Mouse (Mus musculus): ENCODE measurements around the gene Mrpl34. TPM values are rescaled to one million over a fixed set of nuclear protein-coding genes. Genes with fewer than 3 reads are reported as not detected.

The Mrpl34 gene
- polyA plus RNA-seq, 1 experiment from 2014 or later = 199 TPM

- DNase-seq (no peak), ATAC-seq (ENCODE audit: low FRiP score, low TSS enrichment) (no peak)
- Histone ChIP-seq H3K27me3 (ENCODE audit: control insufficient read depth, insufficient read depth, low read length) (no peaks in the 10 kb centered on the region), H3K9ac (replicated peaks; ENCODE audit: low read length) (no peak overlapping the region), H3K4me2 (ENCODE audit: low read length) (no peak overlapping the region), H3K9me3 (ENCODE audit: control insufficient read depth, low read length) (no peaks in the 10 kb centered on the region), H3K4me1 (ENCODE audit: control insufficient read depth, insufficient read depth, low read length) (no peaks in the 10 kb centered on the region), H3K36me3 (ENCODE audit: control insufficient read depth, insufficient read depth, low read length) (peaks cover 18% of the 10 kb centered on the region), H3K27ac (replicated peaks; ENCODE audit: low read depth, low read length) (no peak overlapping the region), H3K4me3 (replicated peaks; ENCODE audit: low read depth, low read length) (no peak overlapping the region)
- 64% methylated on average over 11 of the region's 11 CpGs for WGBS
These were observed 31.7 kb downstream of the Mrpl34 start for GRCm38 (mm10) chr8:71496481-71496880.

DNA sequence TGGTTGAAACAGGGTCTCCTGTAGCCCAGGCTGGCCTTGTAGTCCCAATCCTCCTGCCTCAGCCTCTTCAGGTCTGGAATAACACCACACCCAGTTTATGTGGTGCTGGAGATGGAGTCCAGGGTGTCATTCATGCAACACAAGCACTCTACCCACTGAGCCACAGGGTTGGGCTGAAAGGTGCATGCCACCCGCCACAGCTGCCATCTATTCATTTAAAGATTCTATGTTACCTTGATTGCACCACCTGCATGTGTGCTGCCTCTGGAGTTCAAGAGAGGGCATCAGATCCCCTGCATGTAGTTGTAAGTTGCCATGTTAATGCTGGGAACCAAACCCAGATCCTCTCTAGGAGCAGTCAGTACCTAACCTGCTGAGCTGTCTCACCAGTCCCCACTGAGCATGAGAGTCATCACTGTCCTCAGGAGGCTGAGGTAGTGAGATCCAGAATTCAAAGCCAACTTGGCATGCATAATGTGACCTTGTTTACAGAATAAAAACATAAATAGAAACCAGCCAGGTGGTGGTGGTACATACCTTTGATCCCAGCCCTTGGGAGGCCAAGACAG lies 32.4 kb downstream of the Mrpl34 start:
- no peak for DNase-seq
- no peak overlapping the region for H3K27ac ChIP-seq (replicated peaks; ENCODE audit: low read depth, low read length)
- peaks cover 11% of the 10 kb centered on the region for H3K36me3 ChIP-seq (ENCODE audit: control insufficient read depth, insufficient read depth, low read length)
- no peak overlapping the region; the same call in 1 of the 2 replicates for H3K9ac ChIP-seq (replicated peaks; ENCODE audit: low read length)
- H3K4me3 ChIP-seq (replicated peaks; ENCODE audit: low read depth, low read length) = no peak overlapping the region
- no peak for ATAC-seq (ENCODE audit: low FRiP score, low TSS enrichment)
- H3K9me3 ChIP-seq (ENCODE audit: control insufficient read depth, low read length) = no peaks in the 10 kb centered on the region
- no peaks in the 10 kb centered on the region for H3K27me3 ChIP-seq (ENCODE audit: control insufficient read depth, insufficient read depth, low read length)
- no peaks in the 10 kb centered on the region for H3K4me1 ChIP-seq (ENCODE audit: control insufficient read depth, insufficient read depth, low read length)
- no peak overlapping the region for H3K4me2 ChIP-seq (ENCODE audit: low read length)
- WGBS = 83% methylated on average over 1 of the region's 1 CpGs

DNA sequence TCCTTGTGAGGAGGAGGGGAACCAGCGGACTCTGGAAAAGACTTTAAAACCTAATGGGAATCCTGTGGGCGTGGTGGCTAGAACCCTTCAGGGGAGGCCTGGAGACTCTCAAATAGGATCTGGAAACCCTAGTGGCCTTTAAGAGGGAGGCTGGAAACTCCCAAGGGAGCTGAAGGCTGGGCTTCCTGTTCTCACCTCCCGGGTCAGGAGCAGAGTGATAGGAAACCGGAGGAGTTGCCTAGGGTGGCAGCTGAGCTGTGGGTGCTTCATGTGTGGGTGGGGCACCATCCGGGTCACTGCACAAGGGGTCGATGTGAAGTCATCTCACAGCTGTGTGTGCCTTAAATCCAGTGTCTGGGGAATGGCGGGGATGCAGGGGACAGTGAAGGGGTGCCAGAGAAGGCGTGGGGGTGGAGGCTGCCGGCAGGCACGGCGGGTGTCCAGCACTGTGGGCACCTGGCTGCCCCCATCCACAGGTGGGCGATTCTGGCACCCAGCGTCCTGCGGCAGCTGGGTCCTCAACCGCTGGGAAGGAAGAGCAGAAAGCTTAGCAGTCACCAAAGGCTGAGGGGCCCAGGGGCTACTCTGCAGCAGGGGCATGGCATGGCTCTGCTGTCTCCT lies 33.2 kb downstream of the Mrpl34 start:
- ATAC-seq (ENCODE audit: low FRiP score, low TSS enrichment) (no peak), DNase-seq (no peak)
- H3K9me3 ChIP-seq (ENCODE audit: control insufficient read depth, low read length) = no peaks in the 10 kb centered on the region
- 28% methylated on average over 15 of the region's 15 CpGs for WGBS
- H3K4me2 ChIP-seq (ENCODE audit: low read length) = no peak overlapping the region
- no peaks in the 10 kb centered on the region for H3K27me3 ChIP-seq (ENCODE audit: control insufficient read depth, insufficient read depth, low read length)
- H3K4me3 ChIP-seq (replicated peaks; ENCODE audit: low read depth, low read length) = no peak overlapping the region
- H3K36me3 ChIP-seq (ENCODE audit: control insufficient read depth, insufficient read depth, low read length) = peaks cover 4% of the 10 kb centered on the region; the same call in 1 of the 2 replicates
- H3K4me1 ChIP-seq (ENCODE audit: control insufficient read depth, insufficient read depth, low read length) = no peaks in the 10 kb centered on the region
- H3K9ac ChIP-seq (replicated peaks; ENCODE audit: low read length) = no peak overlapping the region
- no peak overlapping the region for H3K27ac ChIP-seq (replicated peaks; ENCODE audit: low read depth, low read length)

GRCm38 (mm10) chr8:71498816-71499690 lies 34.3 kb downstream of the Mrpl34 start:
- DNase-seq (no peak), ATAC-seq (ENCODE audit: low FRiP score, low TSS enrichment) (no peak)
- Histone ChIP-seq H3K9me3 (ENCODE audit: control insufficient read depth, low read length) (no peaks in the 10 kb centered on the region), H3K4me3 (replicated peaks; ENCODE audit: low read depth, low read length) (no peak overlapping the region), H3K27ac (replicated peaks; ENCODE audit: low read depth, low read length) (no peak overlapping the region), H3K9ac (replicated peaks; ENCODE audit: low read length) (no peak overlapping the region), H3K4me2 (ENCODE audit: low read length) (no peak overlapping the region), H3K36me3 (ENCODE audit: control insufficient read depth, insufficient read depth, low read length) (no peaks in the 10 kb centered on the region), H3K4me1 (ENCODE audit: control insufficient read depth, insufficient read depth, low read length) (no peaks in the 10 kb centered on the region), H3K27me3 (ENCODE audit: control insufficient read depth, insufficient read depth, low read length) (no peaks in the 10 kb centered on the region)
- 50% methylated on average over 16 of the region's 16 CpGs for WGBS

GRCm38 (mm10) chr8:71504349-71504748 lies 39.6 kb downstream of the Mrpl34 start:
- H3K27ac ChIP-seq (replicated peaks; ENCODE audit: low read depth, low read length) = no peak overlapping the region
- H3K27me3 ChIP-seq (ENCODE audit: control insufficient read depth, insufficient read depth, low read length) = peaks cover 34% of the 10 kb centered on the region
- no peaks in the 10 kb centered on the region for H3K36me3 ChIP-seq (ENCODE audit: control insufficient read depth, insufficient read depth, low read length)
- no peak overlapping the region for H3K4me2 ChIP-seq (ENCODE audit: low read length)
- DNase-seq (no peak), ATAC-seq (ENCODE audit: low FRiP score, low TSS enrichment) (no peak)
- H3K4me1 ChIP-seq (ENCODE audit: control insufficient read depth, insufficient read depth, low read length) = no peaks in the 10 kb centered on the region
- no peaks in the 10 kb centered on the region for H3K9me3 ChIP-seq (ENCODE audit: control insufficient read depth, low read length)
- no peak overlapping the region for H3K4me3 ChIP-seq (replicated peaks; ENCODE audit: low read depth, low read length)
- 90% methylated on average over 4 of the region's 4 CpGs for WGBS
- no peak overlapping the region for H3K9ac ChIP-seq (replicated peaks; ENCODE audit: low read length)

DNA sequence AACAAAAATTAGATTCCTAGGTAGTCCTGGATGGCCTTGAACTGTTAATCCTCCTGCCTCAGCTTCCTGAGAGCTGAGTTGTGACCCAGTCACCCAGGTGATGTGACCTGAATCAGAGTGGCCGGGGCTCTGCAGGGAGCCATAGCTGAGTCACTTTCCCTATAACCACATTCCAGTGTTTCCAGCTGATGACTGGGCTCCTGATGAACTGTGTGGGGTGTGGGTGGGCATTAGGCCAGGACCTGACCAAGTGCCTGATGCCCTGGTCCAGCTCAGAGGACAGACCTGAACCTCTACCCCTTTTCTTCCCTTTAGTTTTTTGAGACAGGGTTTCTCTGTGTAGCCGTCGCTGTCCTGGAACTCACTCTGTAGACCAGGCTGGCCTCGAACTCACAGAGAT lies 40.6 kb downstream of the Mrpl34 start:
- peaks cover 39% of the 10 kb centered on the region for H3K27me3 ChIP-seq (ENCODE audit: control insufficient read depth, insufficient read depth, low read length)
- DNase-seq (no peak), ATAC-seq (ENCODE audit: low FRiP score, low TSS enrichment) (no peak)
- H3K27ac ChIP-seq (replicated peaks; ENCODE audit: low read depth, low read length) = no peak overlapping the region
- H3K9me3 ChIP-seq (ENCODE audit: control insufficient read depth, low read length) = no peaks in the 10 kb centered on the region
- H3K4me2 ChIP-seq (ENCODE audit: low read length) = no peak overlapping the region
- H3K4me3 ChIP-seq (replicated peaks; ENCODE audit: low read depth, low read length) = no peak overlapping the region
- no peak overlapping the region for H3K9ac ChIP-seq (replicated peaks; ENCODE audit: low read length)
- no peaks in the 10 kb centered on the region for H3K4me1 ChIP-seq (ENCODE audit: control insufficient read depth, insufficient read depth, low read length)
- WGBS = 92% methylated on average over 4 of the region's 4 CpGs
- no peaks in the 10 kb centered on the region for H3K36me3 ChIP-seq (ENCODE audit: control insufficient read depth, insufficient read depth, low read length)

GRCm38 (mm10) chr8:71505979-71506378 lies 41.2 kb downstream of the Mrpl34 start:
- Histone ChIP-seq H3K4me3 (replicated peaks; ENCODE audit: low read depth, low read length) (no peak overlapping the region), H3K4me1 (ENCODE audit: control insufficient read depth, insufficient read depth, low read length) (no peaks in the 10 kb centered on the region), H3K9me3 (ENCODE audit: control insufficient read depth, low read length) (no peaks in the 10 kb centered on the region), H3K27ac (replicated peaks; ENCODE audit: low read depth, low read length) (no peak overlapping the region), H3K9ac (replicated peaks; ENCODE audit: low read length) (no peak overlapping the region), H3K36me3 (ENCODE audit: control insufficient read depth, insufficient read depth, low read length) (no peaks in the 10 kb centered on the region), H3K4me2 (ENCODE audit: low read length) (no peak overlapping the region), H3K27me3 (ENCODE audit: control insufficient read depth, insufficient read depth, low read length) (peaks cover 39% of the 10 kb centered on the region)
- no peak for ATAC-seq (ENCODE audit: low FRiP score, low TSS enrichment)
- no peak for DNase-seq
- WGBS = 76% methylated on average over 4 of the region's 4 CpGs

DNA sequence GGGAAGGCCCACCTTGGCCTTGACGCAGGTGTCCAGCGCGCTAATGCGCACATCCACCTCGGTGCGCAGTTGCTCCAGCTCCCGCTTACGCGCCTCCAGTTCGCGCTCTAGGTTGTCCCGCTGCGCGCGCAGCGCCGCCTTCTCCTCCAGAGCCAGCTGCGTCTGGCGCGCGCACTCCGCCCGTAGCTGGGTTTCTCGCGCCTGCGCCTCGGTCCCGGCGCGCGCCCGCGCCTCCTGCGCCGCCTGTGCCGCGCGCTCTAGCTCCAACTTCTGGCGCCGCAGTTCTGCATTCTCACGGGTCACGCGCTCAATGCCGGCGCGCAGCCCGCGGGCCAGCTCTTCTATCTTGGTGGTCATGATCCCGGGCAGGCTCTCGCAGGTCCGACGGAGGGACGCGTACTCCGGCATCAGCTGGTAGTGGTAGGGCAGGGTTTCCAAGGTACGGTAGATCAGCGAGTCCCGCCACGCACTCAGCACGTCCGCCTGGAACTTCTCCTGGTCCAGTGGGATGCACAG lies 42.9 kb downstream of the Mrpl34 start:
- ATAC-seq (ENCODE audit: low FRiP score, low TSS enrichment) (peak; percentile 55; the same call in 1 of the 2 replicates), DNase-seq (peak; percentile 94)
- Histone ChIP-seq H3K4me3 (replicated peaks; ENCODE audit: low read depth, low read length) (peak overlapping the region; percentile 32), H3K9ac (replicated peaks; ENCODE audit: low read length) (peak overlapping the region; percentile 36), H3K4me1 (ENCODE audit: control insufficient read depth, insufficient read depth, low read length) (no peaks in the 10 kb centered on the region), H3K36me3 (ENCODE audit: control insufficient read depth, insufficient read depth, low read length) (no peaks in the 10 kb centered on the region), H3K4me2 (ENCODE audit: low read length) (peak overlapping the region; percentile 61), H3K27ac (replicated peaks; ENCODE audit: low read depth, low read length) (no peak overlapping the region), H3K27me3 (ENCODE audit: control insufficient read depth, insufficient read depth, low read length) (peaks cover 39% of the 10 kb centered on the region), H3K9me3 (ENCODE audit: control insufficient read depth, low read length) (no peaks in the 10 kb centered on the region)
- under 1% methylated on average over 61 of the region's 61 CpGs for WGBS
